8 mouse cellular contexts compared by ENCODE assay signal in genomic region chr2:90889550-90890548, GRCm38 (mm10). TPM values are rescaled to one million over a fixed set of nuclear protein-coding genes. Genes with fewer than 3 reads are reported as not detected.
DNase-seq lines count a peak whose midpoint lies in the region; ATAC-seq and TF ChIP-seq lines count a peak whose summit lies in the region.

No protein-coding gene starts in this region.

- H3K9ac ChIP-seq in ES-E14 (ENCODE audit: insufficient read depth, low read depth, low read length, poor library complexity, severe bottlenecking), result peak overlapping the region; percentile 68

- intact Hi-C loops in left cerebral cortex, postnatal 4 days (cut with DNase I), result no loop called here

- 5% methylated on average over 133 of the region's 133 CpGs for WGBS in hindbrain, embryonic 10.5 days
- WGBS in small intestine, adult 2 months, result 5% methylated on average over 132 of the region's 133 CpGs

- peaks cover 4% of the 10 kb centered on the region; the same call in 1 of the 2 replicates for H3K36me3 ChIP-seq in ES-E14 (ENCODE audit: control insufficient read depth, insufficient read depth, low read length, poor library complexity, severe bottlenecking)
- peaks cover 30% of the 10 kb centered on the region for H3K36me3 ChIP-seq in erythroblast, embryonic 14.5 days (ENCODE audit: control insufficient read depth)
- H3K36me3 ChIP-seq in hindbrain, embryonic 10.5 days, result peaks cover 22% of the 10 kb centered on the region
- H3K36me3 ChIP-seq in small intestine, adult 2 months (ENCODE audit: control insufficient read depth, insufficient read depth, low read length), result peaks cover 7% of the 10 kb centered on the region

- peak; percentile 56; the same call in 1 of the 2 replicates for TF ChIP-seq POLR2A in brain, embryonic 14.5 days (IDR thresholded peaks at IDR 0.05; ENCODE audit: borderline replicate concordance, extremely low read depth, insufficient read depth, insufficient read length, poor library complexity, severe bottlenecking)
- no peak for TF ChIP-seq POLR2A in small intestine, adult 2 months (IDR thresholded peaks at IDR 0.05; ENCODE audit: low read depth, low read length)

- peaks cover 2 to 7% of the 10 kb centered on the region in 2 experiments; a peak in 1 of 4 replicates for H3K4me1 ChIP-seq in ES-E14 (ENCODE audit: control insufficient read depth in 2 of 2, insufficient read depth in 2 of 2, low read length in 2 of 2, poor library complexity in 1 of 2)
- H3K4me1 ChIP-seq in erythroblast, embryonic 14.5 days (ENCODE audit: control insufficient read depth), result peaks cover 72% of the 10 kb centered on the region
- H3K4me1 ChIP-seq in hindbrain, embryonic 10.5 days (replicated peaks), result peaks cover 37% of the 10 kb centered on the region
- peaks cover 16% of the 10 kb centered on the region for H3K4me1 ChIP-seq in small intestine, adult 2 months (ENCODE audit: control insufficient read depth, insufficient read depth, insufficient read length, low read length)

- peak overlapping the region; percentile 63 to 71 for H3K4me3 ChIP-seq in ES-E14 (ENCODE audit: insufficient read depth in 1 of 2, low read depth in 1 of 2, low read length in 2 of 2, poor library complexity in 1 of 2, severe bottlenecking in 1 of 2)
- H3K4me3 ChIP-seq in erythroblast, embryonic 14.5 days (replicated peaks), result peak overlapping the region; percentile 74
- H3K4me3 ChIP-seq in hindbrain, embryonic 10.5 days, result peak overlapping the region; percentile 55
- peak overlapping the region; percentile 66 for H3K4me3 ChIP-seq in small intestine, adult 2 months (ENCODE audit: low read depth, low read length)

- H3K9me3 ChIP-seq in ES-E14 (ENCODE audit: control insufficient read depth, insufficient read depth, low read depth, low read length), result no peaks in the 10 kb centered on the region
- H3K9me3 ChIP-seq in erythroblast, embryonic 14.5 days (ENCODE audit: control insufficient read depth, low read length), result peaks cover 22% of the 10 kb centered on the region
- H3K9me3 ChIP-seq in hindbrain, embryonic 10.5 days, result no peaks in the 10 kb centered on the region

- H3K27me3 ChIP-seq in erythroblast, embryonic 14.5 days (ENCODE audit: control insufficient read depth), result peaks cover 60% of the 10 kb centered on the region
- peaks cover 78% of the 10 kb centered on the region for H3K27me3 ChIP-seq in hindbrain, embryonic 10.5 days (ENCODE audit: insufficient read depth, poor library complexity, severe bottlenecking)
- peaks cover 40% of the 10 kb centered on the region for H3K27me3 ChIP-seq in small intestine, adult 2 months (ENCODE audit: control insufficient read depth, insufficient read depth, low read length)

- peak; percentile 33 for DNase-seq in ES-E14 (ENCODE audit: low read depth, low spot score)
- DNase-seq in brain, embryonic 14.5 days (ENCODE audit: low read depth), result peak; percentile 87
- DNase-seq in hindbrain, embryonic 10.5 days (ENCODE audit: low spot score), result peak; percentile 56
- peak; percentile 37 for DNase-seq in left cerebral cortex, postnatal 4 days
- DNase-seq in layer of hippocampus, adult 9-10 months (ENCODE audit: low spot score), result no peak

- in situ Hi-C loops in ES-E14 (cut with MboI; ENCODE audit: low sequenced_read_pairs in 2 of 2, unreplicated experiment in 2 of 2), result no loop called here

- ATAC-seq in megakaryocyte-erythroid progenitor cell, adult 5-6 weeks (replicated peaks; ENCODE audit: low FRiP score, low TSS enrichment, poor library complexity, severe bottlenecking), result 0 out of 2 replicates have a peak, but pooled peaks have one; percentile 27

- H3K27ac ChIP-seq in ES-E14 (ENCODE audit: insufficient read depth, low read depth, low read length, poor library complexity, severe bottlenecking), result no peak overlapping the region
- H3K27ac ChIP-seq in hindbrain, embryonic 10.5 days, result peak overlapping the region; percentile 74
- H3K27ac ChIP-seq in small intestine, adult 2 months (ENCODE audit: insufficient read depth, low read depth, low read length), result no peak overlapping the region

- no peak for TF ChIP-seq CTCF in brain, embryonic 14.5 days (IDR thresholded peaks at IDR 0.05; ENCODE audit: borderline replicate concordance, extremely low read depth, insufficient read depth, insufficient read length)
- TF ChIP-seq CTCF in small intestine, adult 2 months (IDR thresholded peaks at IDR 0.05; ENCODE audit: extremely low read depth, insufficient read length, insufficient replicate concordance, low read depth, low read length), result no peak

TF ChIP-seq in ES-E14, 5 proteins besides CTCF, POLR2A, EP300 and RAD21:
- TF ChIP-seq MAFK (IDR thresholded peaks at IDR 0.05; ENCODE audit: insufficient read depth, low read depth, low read length), result no peak
- TF ChIP-seq CHD2 (IDR thresholded peaks at IDR 0.05; ENCODE audit: low read depth, low read length), result no peak
- TF ChIP-seq ZC3H11A (IDR thresholded peaks at IDR 0.05; ENCODE audit: borderline replicate concordance, low read depth, low read length), result no peak
- TF ChIP-seq HCFC1 (IDR thresholded peaks at IDR 0.05; ENCODE audit: borderline replicate concordance, insufficient read depth, low read length), result no peak
- no peak for TF ChIP-seq ZNF384 (IDR thresholded peaks at IDR 0.05; ENCODE audit: low read depth, low read length)

RNA-seq across cellular contexts. Expression of gene C1qtnf4, which starts 4.2 kb away (rescaled TPM):
- 2.8 and 3.2 TPM in 2 replicates for total RNA-seq in ES-E14 (2012; rRNA removed)
- 165 and 182 TPM in 2 replicates for polyA plus RNA-seq in brain, embryonic 14.5 days (2012; rRNA removed)
- 3.9 and 5.9 TPM in 2 replicates for polyA plus RNA-seq in erythroblast, embryonic 14.5 days (2012)
- polyA plus RNA-seq in hindbrain, embryonic 10.5 days (2016; fragmentation: Nextera tagmentation; extraction: Ambion mirVana), result 2.4 and 9.6 TPM in 2 replicates
- 100 to 1,000 TPM; 143 TPM for total RNA-seq in left cerebral cortex, postnatal 4 days (2021)
- total RNA-seq in megakaryocyte-erythroid progenitor cell, adult 5-6 weeks (2014; fragmentation: Nextera tagmentation), result not detected in 2 replicates
- total RNA-seq in megakaryocyte-erythroid progenitor cell, adult 5-6 weeks (2017), result not detected in 2 replicates
- 3.5 and 4.0 TPM in 2 replicates for polyA plus RNA-seq in small intestine, adult 2 months (2012; rRNA removed)

RNA-seq across cellular contexts. Expression of gene Kbtbd4, which starts 14.7 kb away (rescaled TPM):
- total RNA-seq in ES-E14 (2012; rRNA removed), result 12.5 and 19.0 TPM in 2 replicates
- polyA plus RNA-seq in brain, embryonic 14.5 days (2012; rRNA removed), result 42.3 and 44.8 TPM in 2 replicates
- 0.30 and 0.53 TPM in 2 replicates for polyA plus RNA-seq in erythroblast, embryonic 14.5 days (2012)
- polyA plus RNA-seq in hindbrain, embryonic 10.5 days (2016; fragmentation: Nextera tagmentation; extraction: Ambion mirVana), result 55.9 and 56.8 TPM in 2 replicates
- total RNA-seq in left cerebral cortex, postnatal 4 days (2021), result 10 to 100 TPM; 37.5 to 43.6 TPM
- total RNA-seq in megakaryocyte-erythroid progenitor cell, adult 5-6 weeks (2014; fragmentation: Nextera tagmentation), result 14.3 and 18.7 TPM in 2 replicates
- total RNA-seq in megakaryocyte-erythroid progenitor cell, adult 5-6 weeks (2017), result 28.6 and 32.0 TPM in 2 replicates
- 5.9 and 9.6 TPM in 2 replicates for polyA plus RNA-seq in small intestine, adult 2 months (2012; rRNA removed)

RNA-seq across cellular contexts. Expression of gene Ndufs3, which starts 14.8 kb away (rescaled TPM):
- 106 and 109 TPM in 2 replicates for total RNA-seq in ES-E14 (2012; rRNA removed)
- polyA plus RNA-seq in brain, embryonic 14.5 days (2012; rRNA removed), result 144 and 185 TPM in 2 replicates
- 9.7 and 11.4 TPM in 2 replicates for polyA plus RNA-seq in erythroblast, embryonic 14.5 days (2012)
- 189 and 220 TPM in 2 replicates for polyA plus RNA-seq in hindbrain, embryonic 10.5 days (2016; fragmentation: Nextera tagmentation; extraction: Ambion mirVana)
- total RNA-seq in left cerebral cortex, postnatal 4 days (2021), result 100 to 1,000 TPM; 158 to 162 TPM
- total RNA-seq in megakaryocyte-erythroid progenitor cell, adult 5-6 weeks (2014; fragmentation: Nextera tagmentation), result 200 and 247 TPM in 2 replicates
- total RNA-seq in megakaryocyte-erythroid progenitor cell, adult 5-6 weeks (2017), result 96.1 and 109 TPM in 2 replicates
- 65.7 and 119 TPM in 2 replicates for polyA plus RNA-seq in small intestine, adult 2 months (2012; rRNA removed)

RNA-seq across cellular contexts. Expression of gene Mtch2, which starts 42.9 kb away (rescaled TPM):
- total RNA-seq in ES-E14 (2012; rRNA removed), result 138 and 162 TPM in 2 replicates
- 145 and 167 TPM in 2 replicates for polyA plus RNA-seq in brain, embryonic 14.5 days (2012; rRNA removed)
- 1.8 and 1.9 TPM in 2 replicates for polyA plus RNA-seq in erythroblast, embryonic 14.5 days (2012)
- 234 and 244 TPM in 2 replicates for polyA plus RNA-seq in hindbrain, embryonic 10.5 days (2016; fragmentation: Nextera tagmentation; extraction: Ambion mirVana)
- 100 to 1,000 TPM; 141 to 148 TPM for total RNA-seq in left cerebral cortex, postnatal 4 days (2021)
- total RNA-seq in megakaryocyte-erythroid progenitor cell, adult 5-6 weeks (2014; fragmentation: Nextera tagmentation), result 145 and 167 TPM in 2 replicates
- total RNA-seq in megakaryocyte-erythroid progenitor cell, adult 5-6 weeks (2017), result 159 and 166 TPM in 2 replicates
- polyA plus RNA-seq in small intestine, adult 2 months (2012; rRNA removed), result 45.2 and 85.5 TPM in 2 replicates

RNA-seq across cellular contexts. Expression of gene Celf1, which starts 50.3 kb away (rescaled TPM):
- 61.7 and 73.0 TPM in 2 replicates for total RNA-seq in ES-E14 (2012; rRNA removed)
- polyA plus RNA-seq in brain, embryonic 14.5 days (2012; rRNA removed), result 119 and 130 TPM in 2 replicates
- polyA plus RNA-seq in erythroblast, embryonic 14.5 days (2012), result 5.1 and 6.5 TPM in 2 replicates
- 129 and 141 TPM in 2 replicates for polyA plus RNA-seq in hindbrain, embryonic 10.5 days (2016; fragmentation: Nextera tagmentation; extraction: Ambion mirVana)
- 100 to 1,000 TPM; 133 to 142 TPM for total RNA-seq in left cerebral cortex, postnatal 4 days (2021)
- 82.1 and 92.9 TPM in 2 replicates for total RNA-seq in megakaryocyte-erythroid progenitor cell, adult 5-6 weeks (2014; fragmentation: Nextera tagmentation)
- 57.9 and 75.2 TPM in 2 replicates for total RNA-seq in megakaryocyte-erythroid progenitor cell, adult 5-6 weeks (2017)
- 16.8 and 25.0 TPM in 2 replicates for polyA plus RNA-seq in small intestine, adult 2 months (2012; rRNA removed)

Comparison
In these comparisons a context has a peak if more than half of its experiments do, and no peak if none do; other contexts are left out.
1. RNA of gene C1qtnf4, which starts 4.2 kb away (polyA plus RNA-seq): 165 to 182 TPM in brain, embryonic 14.5 days; 2.4 to 9.6 TPM in hindbrain, embryonic 10.5 days, 3.9 to 5.9 TPM in erythroblast, embryonic 14.5 days and 3.5 to 4.0 TPM in small intestine, adult 2 months; every median in the first group is over 10 times any median in the second.
2. Peak in every context shown above with its lines, with median percentiles within 50 percentile points of each other: H3K4me3 ChIP-seq.